Mouse (Mus musculus): Measurements from ENCODE around the gene Mill1. TPM values are rescaled to one million over a fixed set of nuclear protein-coding genes. Genes with fewer than 3 reads are reported as not detected.
"Not testable (repeated sequence)": the region's sequence is repeated elsewhere in the genome, so short reads cannot be mapped to it uniquely, and the experiment has no call there.

The Mill1 gene
- polyA plus RNA-seq (2012; fragmentation: generic; extraction: Trizol), result not detected

DNA sequence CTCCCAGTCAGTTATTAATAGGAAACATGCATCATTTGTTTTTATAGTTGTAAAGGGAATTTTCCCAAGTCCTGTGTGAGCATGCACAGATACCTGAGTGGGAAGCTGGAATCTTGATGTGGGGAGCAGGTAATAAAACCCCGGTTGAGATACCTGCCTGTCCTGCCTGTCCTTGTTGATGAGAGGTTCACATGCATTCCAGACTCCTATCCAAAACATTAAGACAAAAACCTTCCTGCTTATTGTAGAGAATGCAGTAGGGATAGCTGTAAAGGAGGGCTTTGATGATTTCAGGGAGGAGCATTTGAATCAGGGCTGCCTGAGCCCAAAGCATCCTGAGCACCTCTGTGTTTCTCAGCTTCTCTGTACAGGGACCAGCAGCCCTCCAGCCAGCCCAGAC is at the start of gene Mill1:
Gene Mill1, plus strand, starts transcription at position 301 of the 400 bp plus-strand sequence.
- H3K4me3 ChIP-seq, result no peak within 1 kb of the TSS
- H3ac ChIP-seq (ENCODE audit: control insufficient read depth, insufficient read length), result no peak within 1 kb of the TSS
- H3K27me3 ChIP-seq (ENCODE audit: control insufficient read depth, insufficient read depth, insufficient read length), result no peaks in the 10 kb centered on the region
- no peak for TF ChIP-seq USF1 (IDR thresholded peaks at IDR 0.05; ENCODE audit: low read depth)
- TF ChIP-seq REST (IDR thresholded peaks at IDR 0.05; ENCODE audit: insufficient read depth, insufficient read length), result no peak
- no peak for TF ChIP-seq MYOG (IDR thresholded peaks at IDR 0.05; ENCODE audit: control insufficient read depth in 1 of 3, insufficient read depth in 1 of 3, insufficient read length in 2 of 3, low read depth in 2 of 3)
- TF ChIP-seq POLR2A (IDR thresholded peaks at IDR 0.05; ENCODE audit: insufficient read length, low read depth), result no peak
- TF ChIP-seq MAX (IDR thresholded peaks at IDR 0.05; ENCODE audit: low read depth), result no peak
- TF ChIP-seq POLR2AphosphoS2 (IDR thresholded peaks at IDR 0.05; ENCODE audit: insufficient read length, low read depth), result no peak
- TF ChIP-seq MYOD1 (IDR thresholded peaks at IDR 0.05; ENCODE audit: control insufficient read depth in 1 of 3, insufficient read length in 2 of 3, low read depth in 2 of 3), result no peak
- no peak for TF ChIP-seq E2F4 (IDR thresholded peaks at IDR 0.05; ENCODE audit: insufficient read depth)
- no peak for TF ChIP-seq CEBPB (IDR thresholded peaks at IDR 0.05; ENCODE audit: insufficient read depth, poor library complexity, severe bottlenecking)
- TF ChIP-seq TCF3 (IDR thresholded peaks at IDR 0.05; ENCODE audit: insufficient read length, low read depth), result no peak
- TF ChIP-seq TCF12 (IDR thresholded peaks at IDR 0.05; ENCODE audit: insufficient read depth, poor library complexity, severe bottlenecking), result no peak
- no peak for TF ChIP-seq SRF (IDR thresholded peaks at IDR 0.05; ENCODE audit: control insufficient read depth, insufficient read length, low read depth)
- no peaks in the 10 kb centered on the region for H3K79me2 ChIP-seq (ENCODE audit: control insufficient read depth, insufficient read depth)
- no peaks in the 10 kb centered on the region for H3K36me3 ChIP-seq (ENCODE audit: control insufficient read depth, insufficient read depth)
- H3K4me2 ChIP-seq (ENCODE audit: low read depth), result no peak within 1 kb of the TSS

DNA sequence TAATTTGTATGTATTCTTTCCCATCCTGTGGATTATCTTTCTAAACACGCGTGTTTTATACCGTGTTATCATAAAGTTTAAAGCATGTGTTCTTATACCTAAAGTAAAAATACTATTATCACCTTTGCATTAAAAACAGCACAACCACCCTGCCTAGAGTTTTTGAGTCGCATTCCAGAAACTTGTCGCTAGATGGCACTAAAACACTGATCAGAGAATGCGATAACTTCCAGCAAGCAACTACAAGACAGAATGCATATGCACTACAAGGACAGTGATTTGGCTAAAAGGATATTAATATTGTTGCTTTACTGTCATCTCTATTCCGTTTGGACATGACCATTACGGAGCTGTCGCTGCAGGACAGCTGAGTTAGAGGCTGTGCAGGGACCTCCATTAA is 34.2 kb upstream of the Mill1 start:
- no peak overlapping the region for H3K4me2 ChIP-seq (ENCODE audit: low read depth)
- H3K79me2 ChIP-seq (ENCODE audit: control insufficient read depth, insufficient read depth), result no peaks in the 10 kb centered on the region
- H3K27me3 ChIP-seq (ENCODE audit: control insufficient read depth, insufficient read depth, insufficient read length), result no peaks in the 10 kb centered on the region
- no peak overlapping the region for H3ac ChIP-seq (ENCODE audit: control insufficient read depth, insufficient read length)
- no peak overlapping the region for H3K4me3 ChIP-seq
- no peak for TF ChIP-seq USF1 (IDR thresholded peaks at IDR 0.05; ENCODE audit: low read depth)
- TF ChIP-seq CEBPB (IDR thresholded peaks at IDR 0.05; ENCODE audit: insufficient read depth, poor library complexity, severe bottlenecking), result no peak
- no peak for TF ChIP-seq POLR2A (IDR thresholded peaks at IDR 0.05; ENCODE audit: insufficient read length, low read depth)
- no peak for TF ChIP-seq REST (IDR thresholded peaks at IDR 0.05; ENCODE audit: insufficient read depth, insufficient read length)
- TF ChIP-seq POLR2AphosphoS2 (IDR thresholded peaks at IDR 0.05; ENCODE audit: insufficient read length, low read depth), result no peak
- TF ChIP-seq MYOG (IDR thresholded peaks at IDR 0.05; ENCODE audit: control insufficient read depth in 1 of 3, insufficient read depth in 1 of 3, insufficient read length in 2 of 3, low read depth in 2 of 3), result no peak
- no peak for TF ChIP-seq E2F4 (IDR thresholded peaks at IDR 0.05; ENCODE audit: insufficient read depth)
- no peak for TF ChIP-seq MYOD1 (IDR thresholded peaks at IDR 0.05; ENCODE audit: control insufficient read depth in 1 of 3, insufficient read length in 2 of 3, low read depth in 2 of 3)
- TF ChIP-seq MAX (IDR thresholded peaks at IDR 0.05; ENCODE audit: low read depth), result no peak
- TF ChIP-seq SRF (IDR thresholded peaks at IDR 0.05; ENCODE audit: control insufficient read depth, insufficient read length, low read depth), result no peak
- TF ChIP-seq TCF3 (IDR thresholded peaks at IDR 0.05; ENCODE audit: insufficient read length, low read depth), result no peak
- no peak for TF ChIP-seq TCF12 (IDR thresholded peaks at IDR 0.05; ENCODE audit: insufficient read depth, poor library complexity, severe bottlenecking)
- H3K36me3 ChIP-seq (ENCODE audit: control insufficient read depth, insufficient read depth), result no peaks in the 10 kb centered on the region

DNA sequence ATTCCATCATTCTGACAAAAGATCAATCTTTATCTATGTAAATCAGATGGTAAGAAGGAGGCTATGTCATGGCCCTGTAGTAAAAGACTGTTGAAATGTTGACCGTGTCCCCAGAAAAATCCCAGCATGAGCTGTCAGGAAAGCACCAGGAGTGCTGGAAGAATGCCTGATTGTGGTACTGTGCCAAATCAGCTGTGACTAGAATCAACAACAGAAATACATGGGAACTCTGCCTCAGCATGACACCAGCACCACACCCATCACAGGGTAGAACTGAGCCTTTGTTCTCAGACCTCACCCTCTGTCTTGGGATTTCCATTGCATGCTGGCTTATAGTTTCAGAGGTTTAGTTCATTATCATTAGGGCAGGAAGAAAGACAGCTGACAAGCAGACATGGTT is 30.4 kb upstream of the Mill1 start:
- no peak overlapping the region for H3ac ChIP-seq (ENCODE audit: control insufficient read depth, insufficient read length)
- TF ChIP-seq TCF12 (IDR thresholded peaks at IDR 0.05; ENCODE audit: insufficient read depth, poor library complexity, severe bottlenecking) (no peak), POLR2AphosphoS2 (IDR thresholded peaks at IDR 0.05; ENCODE audit: insufficient read length, low read depth) (no peak), CEBPB (IDR thresholded peaks at IDR 0.05; ENCODE audit: insufficient read depth, poor library complexity, severe bottlenecking) (no peak), TCF3 (IDR thresholded peaks at IDR 0.05; ENCODE audit: insufficient read length, low read depth) (no peak), POLR2A (IDR thresholded peaks at IDR 0.05; ENCODE audit: insufficient read length, low read depth) (no peak), MYOD1 (IDR thresholded peaks at IDR 0.05; ENCODE audit: control insufficient read depth in 1 of 3, insufficient read length in 2 of 3, low read depth in 2 of 3) (no peak), MYOG (IDR thresholded peaks at IDR 0.05; ENCODE audit: control insufficient read depth in 1 of 3, insufficient read depth in 1 of 3, insufficient read length in 2 of 3, low read depth in 2 of 3) (no peak)
- no peaks in the 10 kb centered on the region for H3K27me3 ChIP-seq (ENCODE audit: control insufficient read depth, insufficient read depth, insufficient read length)
- no peak overlapping the region for H3K4me3 ChIP-seq
- no peak overlapping the region for H3K4me2 ChIP-seq (ENCODE audit: low read depth)
- H3K79me2 ChIP-seq (ENCODE audit: control insufficient read depth, insufficient read depth), result no peaks in the 10 kb centered on the region
- no peaks in the 10 kb centered on the region for H3K36me3 ChIP-seq (ENCODE audit: control insufficient read depth, insufficient read depth)

DNA sequence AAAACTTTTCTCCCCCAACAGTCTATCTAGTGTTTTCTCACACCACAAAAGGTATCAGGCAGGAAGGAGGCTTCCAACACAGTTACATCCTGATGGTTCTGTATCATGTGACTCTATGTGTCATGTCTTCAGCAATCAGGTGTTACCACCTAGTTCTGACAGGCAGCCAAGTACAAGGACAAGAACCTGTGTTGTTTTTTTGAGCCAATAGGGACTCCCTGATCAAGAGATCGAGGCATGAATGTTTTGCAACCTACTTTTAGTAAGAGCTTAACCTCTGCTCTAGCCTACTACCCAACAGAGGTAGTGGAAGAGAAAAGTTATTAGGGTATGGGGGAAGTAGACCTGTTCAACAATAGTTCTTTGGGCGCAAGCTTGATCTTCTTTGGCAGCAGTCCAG is 6.6 kb upstream of the Mill1 start:
- Histone ChIP-seq H3K4me3 (no peak overlapping the region), H3K79me2 (ENCODE audit: control insufficient read depth, insufficient read depth) (no peaks in the 10 kb centered on the region), H3K4me2 (ENCODE audit: low read depth) (no peak overlapping the region), H3K36me3 (ENCODE audit: control insufficient read depth, insufficient read depth) (no peaks in the 10 kb centered on the region), H3ac (ENCODE audit: control insufficient read depth, insufficient read length) (no peak overlapping the region), H3K27me3 (ENCODE audit: control insufficient read depth, insufficient read depth, insufficient read length) (no peaks in the 10 kb centered on the region)
- TF ChIP-seq MYOD1 (IDR thresholded peaks at IDR 0.05; ENCODE audit: control insufficient read depth in 1 of 3, insufficient read length in 2 of 3, low read depth in 2 of 3) (no peak), POLR2AphosphoS2 (IDR thresholded peaks at IDR 0.05; ENCODE audit: insufficient read length, low read depth) (no peak), USF1 (IDR thresholded peaks at IDR 0.05; ENCODE audit: low read depth) (no peak), MAX (IDR thresholded peaks at IDR 0.05; ENCODE audit: low read depth) (no peak), E2F4 (IDR thresholded peaks at IDR 0.05; ENCODE audit: insufficient read depth) (no peak), CEBPB (IDR thresholded peaks at IDR 0.05; ENCODE audit: insufficient read depth, poor library complexity, severe bottlenecking) (no peak)

DNA sequence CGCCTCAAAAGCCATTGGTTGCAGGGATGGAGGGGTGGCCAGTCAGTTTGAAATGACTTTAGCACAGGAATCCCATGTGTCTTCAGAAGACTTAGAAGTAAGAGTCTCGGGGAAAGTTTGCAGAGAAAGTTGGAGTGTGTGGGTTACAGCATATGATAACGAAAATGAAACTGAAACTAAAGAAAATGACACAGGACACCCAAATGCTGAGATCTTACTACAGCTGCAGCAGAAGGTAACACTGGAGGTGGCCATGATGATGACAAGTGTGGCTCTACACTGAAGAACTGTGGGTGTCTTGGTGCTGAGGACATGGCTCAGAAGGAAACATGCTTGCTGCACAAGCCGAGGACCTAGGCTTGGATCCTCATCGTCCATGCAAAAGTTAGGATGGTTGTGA is 3.9 kb upstream of the Mill1 start:
- Histone ChIP-seq H3K27me3 (ENCODE audit: control insufficient read depth, insufficient read depth, insufficient read length) (no peaks in the 10 kb centered on the region), H3K79me2 (ENCODE audit: control insufficient read depth, insufficient read depth) (no peaks in the 10 kb centered on the region), H3K4me3 (no peak overlapping the region), H3ac (ENCODE audit: control insufficient read depth, insufficient read length) (no peak overlapping the region), H3K36me3 (ENCODE audit: control insufficient read depth, insufficient read depth) (no peaks in the 10 kb centered on the region), H3K4me2 (ENCODE audit: low read depth) (no peak overlapping the region)
- TF ChIP-seq MYOD1 (IDR thresholded peaks at IDR 0.05; ENCODE audit: control insufficient read depth in 1 of 3, insufficient read length in 2 of 3, low read depth in 2 of 3), result no peak
- TF ChIP-seq POLR2AphosphoS2 (IDR thresholded peaks at IDR 0.05; ENCODE audit: insufficient read length, low read depth), result no peak
- no peak for TF ChIP-seq SRF (IDR thresholded peaks at IDR 0.05; ENCODE audit: control insufficient read depth, insufficient read length, low read depth)
- TF ChIP-seq E2F4 (IDR thresholded peaks at IDR 0.05; ENCODE audit: insufficient read depth), result no peak
- TF ChIP-seq POLR2A (IDR thresholded peaks at IDR 0.05; ENCODE audit: insufficient read length, low read depth), result no peak
- no peak for TF ChIP-seq TCF3 (IDR thresholded peaks at IDR 0.05; ENCODE audit: insufficient read length, low read depth)
- no peak for TF ChIP-seq REST (IDR thresholded peaks at IDR 0.05; ENCODE audit: insufficient read depth, insufficient read length)
- no peak for TF ChIP-seq MAX (IDR thresholded peaks at IDR 0.05; ENCODE audit: low read depth)
- TF ChIP-seq MYOG (IDR thresholded peaks at IDR 0.05; ENCODE audit: control insufficient read depth in 1 of 3, insufficient read depth in 1 of 3, insufficient read length in 2 of 3, low read depth in 2 of 3), result no peak
- TF ChIP-seq USF1 (IDR thresholded peaks at IDR 0.05; ENCODE audit: low read depth), result no peak
- TF ChIP-seq CEBPB (IDR thresholded peaks at IDR 0.05; ENCODE audit: insufficient read depth, poor library complexity, severe bottlenecking), result no peak
- TF ChIP-seq TCF12 (IDR thresholded peaks at IDR 0.05; ENCODE audit: insufficient read depth, poor library complexity, severe bottlenecking), result no peak

DNA sequence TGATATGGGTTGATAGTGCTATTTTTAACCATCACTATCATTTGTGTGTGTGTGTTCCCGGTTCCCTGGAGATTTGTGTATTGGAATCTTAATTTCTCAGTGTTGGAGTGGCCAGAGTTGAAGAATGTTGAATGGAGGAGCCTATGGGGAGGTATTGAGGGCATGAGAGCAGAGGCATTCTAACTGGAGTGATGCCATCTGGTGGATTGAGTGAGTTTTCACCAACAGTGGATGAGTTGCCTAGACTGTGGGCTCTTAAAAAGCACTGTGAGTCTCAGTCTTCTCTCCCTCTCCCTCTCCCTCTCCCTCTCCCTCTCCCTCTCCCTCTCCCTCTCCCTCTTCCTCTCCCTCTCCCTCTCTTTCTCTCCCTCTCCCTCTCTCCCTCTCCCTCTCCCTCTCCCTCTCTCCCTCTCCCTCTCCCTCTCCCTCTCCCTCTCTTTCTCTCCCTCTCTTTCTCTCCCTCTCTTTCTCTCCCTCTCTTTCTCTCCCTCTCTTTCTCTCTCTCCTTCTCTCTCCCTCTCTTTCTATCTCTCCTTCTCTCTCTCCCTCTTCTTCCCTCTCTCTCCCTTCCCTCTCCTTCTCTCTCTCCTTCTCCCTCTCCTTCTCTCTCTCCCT is 1.1 kb upstream of the Mill1 start:
- not testable (repeated sequence) for H3ac ChIP-seq (ENCODE audit: control insufficient read depth, insufficient read length); H3K36me3 ChIP-seq (ENCODE audit: control insufficient read depth, insufficient read depth); H3K4me3 ChIP-seq; H3K4me2 ChIP-seq (ENCODE audit: low read depth); H3K27me3 ChIP-seq (ENCODE audit: control insufficient read depth, insufficient read depth, insufficient read length); H3K79me2 ChIP-seq (ENCODE audit: control insufficient read depth, insufficient read depth)
